Mouse (Mus musculus) testis, adult 2 months (tissue): Measurements from ENCODE around the gene Bcl7a.

Experiments used
- CTCF ChIP-seq: fragments of 200-500 bp; IDR thresholded peaks from 2 replicates; pipeline ENCODE4 v1.5.1; 2012; ENCODE audit warnings: low read depth, mild to moderate bottlenecking, inconsistent platforms, low read length, moderate library complexity; ENCODE audit not compliant: control insufficient read depth, insufficient read depth, insufficient replicate concordance
- POLR2A ChIP-seq: fragments of 200-500 bp; IDR thresholded peaks from 2 replicates; pipeline ENCODE4 v1.6.1; 2012; ENCODE audit warnings: low read depth, mild to moderate bottlenecking, inconsistent platforms, low read length, moderate library complexity; ENCODE audit not compliant: control insufficient read depth

DNA sequence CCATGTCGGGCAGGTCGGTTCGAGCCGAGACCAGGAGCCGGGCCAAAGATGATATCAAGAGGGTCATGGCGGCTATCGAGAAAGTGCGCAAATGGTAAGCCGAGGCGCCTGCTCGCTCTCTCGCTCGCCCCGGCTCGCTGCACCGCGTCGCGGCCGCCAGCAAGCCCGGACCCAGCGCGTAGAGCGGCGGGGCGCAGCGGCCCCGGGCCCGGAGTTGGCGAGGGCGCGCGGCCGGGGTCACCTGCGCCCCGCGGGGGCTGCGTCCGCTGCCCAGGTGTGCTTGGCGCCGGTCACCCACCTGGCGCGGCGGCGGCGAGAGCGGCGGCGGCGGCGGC, 961 bp downstream of the Bcl7a start:
- no peak for TF ChIP-seq POLR2A
- no peak for TF ChIP-seq CTCF
